Mouse (Mus musculus): ENCODE results near the gene Mtus2. TPM values are rescaled to one million over a fixed set of nuclear protein-coding genes. Genes with fewer than 3 reads are reported as not detected.
"Not testable (repeated sequence)": the region's sequence is repeated elsewhere in the genome, so short reads cannot be mapped to it uniquely, and the experiment has no call there.

Mtus2 gene
- total and polyA plus RNA-seq, 2 experiments from 2014 or later = 35.4 to 45.7 TPM

DNA sequence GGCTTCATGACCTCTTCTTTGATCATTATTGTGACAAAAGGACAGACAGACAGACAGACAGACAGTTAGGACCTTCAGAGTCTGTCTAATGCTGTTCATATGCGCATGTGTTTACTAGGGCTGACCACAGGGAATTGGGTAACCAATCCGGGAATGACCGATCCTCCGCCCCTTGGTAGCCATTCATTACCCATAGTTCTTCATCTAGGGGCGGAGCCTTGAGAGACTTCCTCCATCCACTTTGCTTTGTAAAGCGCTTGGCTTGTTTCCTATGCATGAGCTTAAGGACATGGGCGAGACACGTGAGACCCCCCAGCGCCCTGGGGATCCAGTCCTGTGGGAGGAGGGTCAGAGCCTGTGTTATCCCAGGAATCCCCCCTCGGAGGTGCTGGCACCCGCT, 345.8 kb downstream of the Mtus2 start:
- Histone ChIP-seq H3K9ac (no peak overlapping the region), H3K27me3 (ENCODE audit: insufficient read depth, low read length) (no peaks in the 10 kb centered on the region), H3K4me2 (ENCODE audit: low read depth) (no peak overlapping the region), H3K4me1 (ENCODE audit: insufficient read depth) (no peaks in the 10 kb centered on the region), H3K27ac (ENCODE audit: low read depth, low read length) (no peak overlapping the region), H3K9me3 (ENCODE audit: low read length) (no peaks in the 10 kb centered on the region), H3K4me3 (ENCODE audit: low read depth, low read length) (no peak overlapping the region), H3K36me3 (ENCODE audit: insufficient read depth) (peaks cover 8% of the 10 kb centered on the region)
- DNase-seq = no peak
- no peak for TF ChIP-seq CTCF (IDR thresholded peaks at IDR 0.05; ENCODE audit: low read depth)
- 88% methylated on average over 11 of the region's 11 CpGs for WGBS
- no peak for ATAC-seq

DNA sequence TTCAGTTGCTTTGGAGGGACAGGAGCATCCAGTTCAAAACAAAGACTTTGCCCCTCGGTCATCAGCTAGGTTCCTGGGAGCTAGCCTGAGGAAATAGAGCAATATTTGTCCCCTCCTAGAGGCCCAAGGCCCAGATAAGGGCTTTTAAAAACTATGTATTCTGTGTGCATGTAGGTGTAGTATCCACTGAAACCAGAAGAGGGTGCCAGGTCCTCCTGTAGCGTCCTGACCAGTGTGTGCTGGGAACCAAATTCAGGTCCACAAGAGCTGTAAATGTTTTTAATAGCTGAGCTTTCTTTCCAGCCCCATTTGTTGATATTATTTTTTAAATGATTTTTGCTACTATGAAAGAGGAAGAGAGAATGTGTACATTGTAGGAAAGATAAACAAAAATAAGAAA, 347.0 kb downstream of the Mtus2 start:
- Histone ChIP-seq H3K4me1 (ENCODE audit: insufficient read depth) (no peaks in the 10 kb centered on the region), H3K9ac (no peak overlapping the region), H3K9me3 (ENCODE audit: low read length) (no peaks in the 10 kb centered on the region), H3K36me3 (ENCODE audit: insufficient read depth) (peaks cover 8% of the 10 kb centered on the region; the same call in 1 of the 2 replicates), H3K27ac (ENCODE audit: low read depth, low read length) (no peak overlapping the region), H3K27me3 (ENCODE audit: insufficient read depth, low read length) (no peaks in the 10 kb centered on the region), H3K4me2 (ENCODE audit: low read depth) (no peak overlapping the region), H3K4me3 (ENCODE audit: low read depth, low read length) (no peak overlapping the region)
- 87% methylated on average over 2 of the region's 2 CpGs for WGBS
- DNase-seq (no peak), ATAC-seq (no peak)
- TF ChIP-seq CTCF (IDR thresholded peaks at IDR 0.05; ENCODE audit: low read depth) = no peak

DNA sequence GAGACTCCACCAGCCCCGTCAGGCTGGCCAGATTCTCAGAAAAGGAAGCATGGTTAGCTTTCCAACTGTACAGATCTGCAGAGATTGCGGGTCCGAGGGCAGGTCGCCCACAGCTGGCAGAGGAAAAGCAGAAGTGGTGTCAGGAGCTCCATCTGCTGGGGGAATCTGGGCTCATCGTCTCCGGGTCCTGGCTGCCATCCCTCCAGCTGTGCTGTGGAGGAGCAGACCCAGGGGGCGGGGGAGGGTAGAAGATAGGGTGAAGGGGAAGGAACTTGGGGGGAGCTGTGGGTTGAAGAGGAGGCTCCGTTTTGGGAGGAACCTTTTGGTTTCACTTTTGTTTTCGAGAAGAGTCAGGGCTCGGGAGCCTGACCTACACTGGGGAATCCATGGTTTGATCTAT, 353.7 kb downstream of the Mtus2 start:
- no peak overlapping the region for H3K4me2 ChIP-seq (ENCODE audit: low read depth)
- no peak for ATAC-seq

GRCm38 (mm10) chr5:148312443-148312842, 355.3 kb downstream of the Mtus2 start:
- no peaks in the 10 kb centered on the region for H3K27me3 ChIP-seq (ENCODE audit: insufficient read depth, low read length)

More for the DNA sequence above, 353.7 kb downstream of the Mtus2 start:
- TF ChIP-seq CTCF (IDR thresholded peaks at IDR 0.05; ENCODE audit: low read depth) = no peak
- no peak overlapping the region for H3K4me3 ChIP-seq (ENCODE audit: low read depth, low read length)
- H3K27ac ChIP-seq (ENCODE audit: low read depth, low read length) = no peak overlapping the region
- WGBS = 77% methylated on average over 10 of the region's 10 CpGs
- no peak for DNase-seq
- H3K9me3 ChIP-seq (ENCODE audit: low read length) = no peaks in the 10 kb centered on the region
- H3K36me3 ChIP-seq (ENCODE audit: insufficient read depth) = peaks cover 6% of the 10 kb centered on the region
- no peaks in the 10 kb centered on the region for H3K27me3 ChIP-seq (ENCODE audit: insufficient read depth, low read length)
- no peak overlapping the region for H3K9ac ChIP-seq
- H3K4me1 ChIP-seq (ENCODE audit: insufficient read depth) = no peaks in the 10 kb centered on the region

GRCm38 (mm10) chr5:148314931-148315330, 357.8 kb downstream of the Mtus2 start:
- ATAC-seq (no peak), DNase-seq (no peak)
- no peak overlapping the region for H3K9ac ChIP-seq
- no peak for TF ChIP-seq CTCF (IDR thresholded peaks at IDR 0.05; ENCODE audit: low read depth)
- H3K4me3 ChIP-seq (ENCODE audit: low read depth, low read length) = no peak overlapping the region
- H3K9me3 ChIP-seq (ENCODE audit: low read length) = no peaks in the 10 kb centered on the region
- H3K4me2 ChIP-seq (ENCODE audit: low read depth) = no peak overlapping the region
- no peak overlapping the region for H3K27ac ChIP-seq (ENCODE audit: low read depth, low read length)
- H3K4me1 ChIP-seq (ENCODE audit: insufficient read depth) = no peaks in the 10 kb centered on the region
- H3K27me3 ChIP-seq (ENCODE audit: insufficient read depth, low read length) = no peaks in the 10 kb centered on the region
- 96% methylated on average over 5 of the region's 5 CpGs for WGBS
- H3K36me3 ChIP-seq (ENCODE audit: insufficient read depth) = peaks cover 4% of the 10 kb centered on the region

More at GRCm38 (mm10) chr5:148312443-148312842, 355.3 kb downstream of the Mtus2 start:
- H3K27ac ChIP-seq (ENCODE audit: low read depth, low read length) = no peak overlapping the region
- no peak for ATAC-seq
- no peak overlapping the region for H3K4me3 ChIP-seq (ENCODE audit: low read depth, low read length)
- peaks cover 4% of the 10 kb centered on the region for H3K36me3 ChIP-seq (ENCODE audit: insufficient read depth)
- no peaks in the 10 kb centered on the region for H3K9me3 ChIP-seq (ENCODE audit: low read length)
- no peak for TF ChIP-seq CTCF (IDR thresholded peaks at IDR 0.05; ENCODE audit: low read depth)
- H3K4me2 ChIP-seq (ENCODE audit: low read depth) = no peak overlapping the region
- no peak for DNase-seq
- WGBS = 53% methylated on average over 2 of the region's 2 CpGs
- H3K4me1 ChIP-seq (ENCODE audit: insufficient read depth) = no peaks in the 10 kb centered on the region
- H3K9ac ChIP-seq = no peak overlapping the region

- ATAC-seq = peak; percentile 51
Observed at GRCm38 (mm10) chr5:148325317-148325885, 368.3 kb downstream of the Mtus2 start.

DNA sequence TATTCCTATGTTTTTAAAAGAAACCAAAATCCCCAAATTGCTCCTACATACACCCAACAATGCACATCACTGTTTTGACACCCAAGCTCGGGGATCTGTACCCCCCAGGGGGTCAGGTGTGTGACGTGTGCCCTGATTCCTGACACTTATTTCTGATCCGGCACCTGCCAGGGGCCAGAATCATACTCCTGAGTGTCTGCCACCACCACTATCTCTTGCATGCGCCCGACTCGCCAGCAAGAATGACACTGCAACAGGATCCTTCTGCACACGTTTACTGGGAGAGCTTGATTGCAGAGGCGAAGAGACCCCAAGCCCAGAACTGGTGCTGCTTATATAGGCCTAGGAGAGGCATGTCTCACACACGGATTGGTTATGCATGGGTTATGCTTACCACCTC, 369.2 kb downstream of the Mtus2 start:
- not testable (repeated sequence) for H3K36me3 ChIP-seq (ENCODE audit: insufficient read depth); ATAC-seq; DNase-seq

More at GRCm38 (mm10) chr5:148325317-148325885, 368.3 kb downstream of the Mtus2 start:
- Histone ChIP-seq H3K4me2 (ENCODE audit: low read depth) (no peak overlapping the region), H3K4me1 (ENCODE audit: insufficient read depth) (no peaks in the 10 kb centered on the region), H3K4me3 (ENCODE audit: low read depth, low read length) (no peak overlapping the region), H3K27me3 (ENCODE audit: insufficient read depth, low read length) (no peaks in the 10 kb centered on the region), H3K9me3 (ENCODE audit: low read length) (no peaks in the 10 kb centered on the region), H3K27ac (ENCODE audit: low read depth, low read length) (no peak overlapping the region), H3K9ac (no peak overlapping the region), H3K36me3 (ENCODE audit: insufficient read depth) (no peaks in the 10 kb centered on the region)
- TF ChIP-seq CTCF (IDR thresholded peaks at IDR 0.05; ENCODE audit: low read depth) = peak; percentile 96
- DNase-seq = peak; percentile 78
- WGBS = 42% methylated on average over 4 of the region's 4 CpGs

More for the DNA sequence above, 369.2 kb downstream of the Mtus2 start:
- H3K9ac ChIP-seq; H3K4me2 ChIP-seq (ENCODE audit: low read depth); H3K27ac ChIP-seq (ENCODE audit: low read depth, low read length); H3K4me3 ChIP-seq (ENCODE audit: low read depth, low read length); H3K4me1 ChIP-seq (ENCODE audit: insufficient read depth); H3K9me3 ChIP-seq (ENCODE audit: low read length); H3K27me3 ChIP-seq (ENCODE audit: insufficient read depth, low read length): not testable (repeated sequence)
- WGBS = 94% methylated on average over 9 of the region's 9 CpGs

All from forebrain, postnatal 0 days (tissue).